Mouse (Mus musculus): ENCODE data around the gene Srms. TPM values are rescaled to one million over a fixed set of nuclear protein-coding genes. Genes with fewer than 3 reads are reported as not detected.

Gene Srms
- under 1 TPM in 3 of 4 experiments, not detected in 1; 0.24 to 0.34 (median 0.31) TPM for total RNA-seq (2022)

DNA sequence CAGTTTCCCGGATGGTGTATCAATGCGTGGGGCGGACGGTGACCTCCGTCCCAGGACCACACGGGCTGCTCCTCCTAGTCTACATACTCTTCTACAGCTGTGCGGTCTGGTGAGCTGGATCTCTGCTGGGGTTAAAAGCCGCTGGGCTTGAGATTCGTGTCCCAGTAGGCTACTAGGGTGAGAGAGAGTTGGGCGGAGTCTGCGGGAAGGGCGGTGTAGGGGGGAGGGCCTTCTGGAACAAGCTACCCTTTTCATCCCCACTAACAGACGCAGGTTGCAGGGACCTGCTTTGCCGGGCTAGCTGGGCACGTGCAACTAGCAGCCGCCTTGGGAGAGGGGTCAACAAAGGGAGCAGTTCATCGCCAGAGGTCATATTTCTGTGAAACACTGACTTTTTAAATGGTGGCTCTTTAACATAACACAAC, at the start of gene Srms:
Srms (minus strand) TSS at position 165 of the 425 bp plus-strand sequence.
- no peak for DNase-seq (ENCODE audit: low spot score in 2 of 2)

DNA sequence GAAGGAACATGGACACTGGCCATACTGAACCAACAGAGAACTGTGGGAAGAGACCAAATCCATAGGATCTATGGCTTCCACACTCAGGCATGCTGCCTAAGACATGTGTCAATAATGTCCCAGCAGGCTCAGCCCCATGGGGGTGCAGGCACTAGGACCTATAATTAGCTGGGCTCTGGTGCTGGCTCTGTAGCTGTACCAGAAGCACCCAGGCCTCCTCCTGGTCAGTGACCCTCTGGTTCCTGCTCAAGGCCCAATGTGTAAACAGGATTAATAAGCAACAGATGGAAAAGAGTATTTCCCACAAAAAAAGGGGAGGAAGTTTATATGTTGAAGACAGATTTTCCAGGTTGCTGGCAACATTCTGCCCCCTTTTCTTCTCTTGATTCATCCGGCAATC, 40.3 kb upstream of the Srms start:
- no peak for DNase-seq (ENCODE audit: low spot score in 2 of 2)

DNA sequence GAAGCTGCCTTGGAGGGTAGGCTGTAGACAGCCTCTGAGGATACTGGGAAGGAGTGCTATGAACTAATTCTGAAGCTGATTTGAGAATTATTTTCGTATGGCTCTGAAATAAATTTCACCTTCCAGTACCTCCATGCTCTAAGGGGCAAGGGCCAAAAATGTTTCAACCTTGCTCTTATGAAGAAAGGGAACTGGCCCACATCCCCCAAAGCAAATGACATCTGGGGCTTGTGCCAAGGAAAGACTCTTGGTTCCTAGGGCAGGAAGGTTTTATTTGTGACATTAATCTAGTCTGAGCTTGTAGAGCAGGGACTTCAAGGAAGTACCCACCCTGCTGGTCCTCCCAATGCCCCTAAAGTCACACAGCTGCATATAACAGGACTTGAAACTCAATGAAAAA, 38.9 kb upstream of the Srms start:
- no peak for DNase-seq (ENCODE audit: low spot score in 2 of 2)

DNA sequence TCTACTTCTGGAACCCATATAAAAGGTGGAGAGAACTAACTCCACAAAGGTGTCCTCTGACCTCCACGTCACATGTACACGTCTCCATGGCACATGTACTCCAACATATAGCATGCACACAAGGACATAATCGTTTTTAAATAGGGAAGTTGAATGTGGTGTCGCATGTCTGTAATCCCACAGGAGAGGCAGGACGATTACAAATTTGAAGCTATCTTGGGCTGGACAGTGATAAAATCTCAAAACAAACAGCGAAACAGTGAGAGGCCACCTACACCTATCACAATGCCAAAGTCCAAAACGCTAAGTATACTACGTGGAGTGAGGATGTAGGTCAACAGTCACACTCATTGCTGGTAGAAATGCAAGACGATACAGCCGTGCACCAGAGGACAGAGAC, 36.2 kb upstream of the Srms start:
- no peak for DNase-seq (ENCODE audit: low spot score in 2 of 2)

GRCm38 (mm10) chr2:181245031-181245430, 32.0 kb upstream of the Srms start:
- no peak for DNase-seq (ENCODE audit: low spot score in 2 of 2)

DNA sequence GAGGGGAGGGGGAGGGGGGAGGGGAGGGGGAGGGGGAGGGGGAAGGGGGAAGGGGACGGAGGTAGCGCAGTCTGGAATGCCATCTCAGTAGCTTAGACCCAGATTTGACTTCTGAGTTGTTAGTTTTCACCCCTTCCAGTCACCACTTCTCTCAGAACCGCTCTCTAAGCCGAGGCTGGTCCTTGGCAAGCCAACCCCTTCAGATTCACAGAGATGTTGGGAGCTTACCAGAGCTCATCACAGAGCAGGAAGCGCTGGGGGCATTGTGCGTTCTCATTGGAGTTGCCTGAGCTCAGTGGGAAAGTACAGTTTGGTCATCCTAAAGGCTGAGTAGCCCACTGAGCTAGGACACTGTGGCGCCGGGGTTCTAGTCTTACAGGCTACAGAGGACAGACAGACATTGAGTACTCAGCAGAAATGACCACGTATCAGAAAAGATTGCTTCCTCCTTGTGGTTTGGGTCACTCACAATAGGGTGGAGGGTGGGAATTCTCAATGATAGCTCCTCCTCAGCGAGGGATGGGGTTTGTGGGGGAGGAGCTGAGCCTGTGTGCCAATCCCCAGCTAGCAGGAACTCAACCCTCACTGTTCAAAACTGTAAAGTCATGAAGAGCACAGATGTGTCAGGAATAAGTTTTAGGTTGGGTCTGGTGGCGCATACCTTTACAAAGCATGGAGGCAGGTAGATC, 30.9 kb upstream of the Srms start:
- DNase-seq (ENCODE audit: low spot score in 2 of 2): no peak

DNA sequence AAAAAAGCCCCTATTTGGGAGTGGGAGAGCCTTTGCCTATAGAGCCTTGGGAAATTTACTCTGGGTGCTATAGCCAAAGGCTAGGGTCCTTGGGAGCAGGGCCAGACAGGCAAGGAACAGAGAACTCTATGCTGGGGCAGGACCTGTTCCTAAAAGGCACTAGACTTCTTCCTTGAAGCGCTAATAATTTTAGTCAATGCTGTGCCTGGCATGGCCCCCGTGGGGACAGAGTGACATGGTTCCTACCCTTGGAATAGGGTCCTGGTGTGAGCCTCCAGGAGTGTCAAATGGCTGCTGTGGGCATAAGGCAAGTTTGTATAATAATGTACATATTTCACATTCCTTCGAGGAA, 29.3 kb upstream of the Srms start:
- no peak for DNase-seq (ENCODE audit: low spot score in 2 of 2)

DNA sequence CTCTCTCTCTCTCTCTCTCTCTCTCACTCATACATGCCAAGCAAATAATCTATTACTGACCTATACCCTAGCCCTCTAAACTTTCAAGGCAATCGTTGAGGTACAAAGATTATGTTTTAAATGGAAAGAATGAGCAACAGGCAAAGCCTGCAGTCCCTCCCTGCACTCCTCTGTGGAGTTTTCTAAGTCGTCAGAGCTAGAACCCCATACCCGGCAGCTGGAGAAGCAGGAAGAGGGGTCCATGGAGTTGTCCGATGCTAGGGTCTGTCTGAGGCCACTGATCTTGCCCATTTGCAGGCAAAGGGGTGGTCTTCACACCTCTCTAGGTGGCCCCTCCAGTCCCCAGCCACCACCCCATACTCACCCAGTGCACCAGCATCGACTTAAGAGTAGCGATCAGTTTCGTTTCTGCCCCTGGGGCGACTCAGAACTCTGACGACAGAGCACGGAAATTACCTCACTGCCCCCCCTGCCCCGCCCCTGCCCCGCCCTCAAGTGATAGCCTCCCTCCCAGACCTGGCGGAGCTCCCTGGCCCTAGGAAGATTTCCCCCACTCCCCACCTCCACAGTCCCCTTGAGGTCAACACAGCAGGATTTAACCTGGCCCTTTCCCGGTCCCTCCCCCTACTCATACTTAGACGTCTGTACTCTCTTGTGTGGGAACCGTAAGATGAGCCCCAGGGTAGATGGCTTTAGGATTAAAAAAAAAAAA, 28.8 kb upstream of the Srms start, which contains the start of gene Helz2:
Helz2 (minus strand) TSS at position 426 of the 712 bp plus-strand sequence.
- DNase-seq (ENCODE audit: low spot score in 2 of 2): no peak

- DNase-seq (ENCODE audit: low spot score in 2 of 2): no peak
These were observed 27.9 kb upstream of the Srms start for GRCm38 (mm10) chr2:181240806-181241440.

DNA sequence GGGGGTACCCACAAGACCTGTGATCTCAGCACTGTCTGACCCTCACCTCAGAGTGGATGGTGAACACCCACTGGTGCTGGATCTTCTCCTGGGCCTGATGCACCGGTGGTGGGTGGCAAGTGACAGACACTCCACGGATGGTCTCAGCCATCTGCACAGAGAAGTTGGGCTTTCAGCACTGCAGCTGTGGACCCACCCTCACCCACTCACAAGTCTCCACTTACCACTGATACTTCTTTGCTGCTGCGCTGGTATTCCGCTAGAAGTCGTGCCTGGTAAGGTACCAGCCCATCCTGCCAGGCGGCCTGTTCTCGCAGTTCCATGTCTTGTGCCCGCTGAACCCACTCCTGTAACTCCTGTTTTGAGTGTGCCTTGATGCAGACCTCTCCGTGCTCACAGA, 26.3 kb upstream of the Srms start:
- DNase-seq (ENCODE audit: low spot score in 2 of 2): no peak

GRCm38 (mm10) chr2:181238861-181239260, 25.9 kb upstream of the Srms start:
- no peak for DNase-seq (ENCODE audit: low spot score in 2 of 2)

DNA sequence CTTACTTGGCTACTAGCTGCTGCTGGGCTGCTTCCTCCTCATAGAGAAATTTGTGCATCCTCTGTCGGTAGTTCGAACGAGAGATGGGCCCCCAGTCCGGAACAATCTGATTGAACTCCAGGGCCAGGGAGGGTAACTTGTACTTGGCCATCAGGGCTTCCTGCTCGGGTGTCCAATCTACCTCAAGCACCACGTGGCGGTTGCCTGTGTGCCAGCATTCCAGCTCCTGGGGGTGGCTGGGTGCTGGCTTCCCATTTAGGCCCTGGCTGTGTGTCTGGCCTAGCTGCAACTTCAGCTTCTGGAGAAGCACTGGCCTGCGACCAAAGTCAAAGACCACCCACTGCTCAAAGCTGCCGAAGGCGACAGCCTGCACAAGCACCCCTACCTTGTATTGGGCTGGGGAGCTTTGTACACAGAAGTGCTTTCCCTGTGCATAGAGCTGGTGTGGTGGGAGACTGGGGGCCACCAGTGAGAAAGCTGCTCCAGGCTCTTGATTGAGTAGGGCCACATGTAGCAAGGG, 25.2 kb upstream of the Srms start:
- DNase-seq (ENCODE audit: low spot score in 2 of 2): no peak

DNA sequence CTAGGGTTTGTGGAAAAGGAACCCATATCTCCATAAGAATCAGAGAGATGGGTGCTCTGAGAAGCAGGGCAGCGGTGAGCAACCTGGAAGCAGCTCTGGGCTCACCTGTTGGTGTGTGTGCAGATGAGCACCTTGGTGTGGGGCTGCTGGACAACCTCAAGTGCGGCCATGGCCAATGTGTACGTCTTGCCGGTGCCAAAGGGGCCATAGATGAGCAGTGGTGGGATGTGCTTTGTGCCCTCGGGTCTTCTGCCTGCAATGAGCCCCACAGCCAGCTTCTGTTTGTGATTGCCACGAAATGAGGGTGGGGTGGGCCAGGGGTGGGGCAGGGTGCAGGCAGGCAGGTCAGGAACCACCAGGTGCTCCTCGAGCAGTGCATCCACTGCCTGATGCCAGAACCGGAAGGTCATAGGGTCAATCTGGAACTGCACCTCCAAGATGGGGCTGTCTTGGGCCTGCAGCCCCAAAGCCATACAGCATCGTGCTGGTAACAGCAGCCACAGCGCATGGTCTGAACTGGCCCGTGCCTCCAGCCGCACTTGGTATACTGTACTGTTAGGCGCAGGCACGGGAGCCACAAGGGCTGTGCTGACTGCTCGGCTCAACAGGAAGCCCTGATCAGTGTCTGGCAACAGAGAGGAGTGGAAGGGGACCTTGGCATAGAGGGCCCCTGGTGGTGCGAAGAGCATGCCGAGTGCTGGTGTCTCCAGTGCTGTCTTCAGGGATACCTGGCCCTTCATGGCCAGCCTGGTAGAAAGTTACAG, 24.4 kb upstream of the Srms start:
- DNase-seq (ENCODE audit: low spot score in 2 of 2): no peak

GRCm38 (mm10) chr2:181235681-181236566, 22.9 kb upstream of the Srms start:
- no peak for DNase-seq (ENCODE audit: low spot score in 2 of 2)

GRCm38 (mm10) chr2:181234680-181235079, 21.7 kb upstream of the Srms start:
- no peak for DNase-seq (ENCODE audit: low spot score in 2 of 2)

GRCm38 (mm10) chr2:181233443-181233842, 20.5 kb upstream of the Srms start:
- DNase-seq (ENCODE audit: low spot score in 2 of 2): no peak

- DNase-seq (ENCODE audit: low spot score in 2 of 2): no peak
These were observed 18.2 kb upstream of the Srms start for GRCm38 (mm10) chr2:181231171-181231570.

DNA sequence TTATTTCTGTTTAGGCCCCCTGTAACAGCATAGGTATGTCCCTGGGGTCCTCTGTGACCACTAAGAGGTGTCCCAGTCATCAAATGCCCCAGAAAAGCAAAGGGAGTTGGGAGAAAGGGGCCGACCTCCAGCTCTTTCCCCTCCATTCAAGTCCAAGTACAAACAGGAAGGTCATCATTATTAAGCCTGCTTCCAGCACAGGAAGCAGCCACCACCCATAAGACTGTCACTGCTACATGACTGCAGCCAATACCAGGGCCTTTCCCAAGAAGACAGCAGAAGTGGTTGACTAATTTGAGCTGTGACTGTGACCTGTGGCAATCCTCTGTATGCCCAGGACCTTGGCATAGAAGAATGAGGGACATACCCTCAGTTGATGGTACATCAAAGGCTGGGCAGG, 15.3 kb upstream of the Srms start:
- DNase-seq (ENCODE audit: low spot score in 2 of 2): no peak

GRCm38 (mm10) chr2:181227122-181227521, 14.1 kb upstream of the Srms start:
- DNase-seq (ENCODE audit: low spot score in 2 of 2): no peak

- DNase-seq (ENCODE audit: low spot score in 2 of 2): no peak
These were observed 12.0 kb upstream of the Srms start for GRCm38 (mm10) chr2:181224994-181225393.

- no peak for DNase-seq (ENCODE audit: low spot score in 2 of 2)
These were observed 7.4 kb upstream of the Srms start for GRCm38 (mm10) chr2:181220361-181220760.
